Comparison of ENCODE assay signal across 12 mouse cellular contexts in genomic region chr3:121686408-121686911, GRCm38 (mm10). TPM values are rescaled to one million over a fixed set of nuclear protein-coding genes. Genes with fewer than 3 reads are reported as not detected.
DNase-seq lines count a peak whose midpoint lies in the region; ATAC-seq and TF ChIP-seq lines count a peak whose summit lies in the region.
"Had no signal": no experiment of that assay in that cellular context is flagged by ENCODE, and none has a peak within 500 bp of the region (broad histone marks: within the 10 kb centered on the region; RNA-seq: fewer than 3 reads in every experiment).

No protein-coding gene starts in this region.

- intact Hi-C loops in left cerebral cortex, postnatal 25 days (cut with DNase I) = loop anchor here (5.0 kb wide), 1 partner anchor 49 kb away; no protein-coding TSS in a partner anchor

- H3K4me3 ChIP-seq in forebrain, postnatal 0 days (ENCODE audit: low read depth, low read length) = no peak overlapping the region
- H3K4me3 ChIP-seq: heart, embryonic 15.5 days; neural tube, embryonic 12.5 days had no signal

- H3K9me3 ChIP-seq in forebrain, postnatal 0 days (ENCODE audit: low read length) = no peaks in the 10 kb centered on the region
- H3K9me3 ChIP-seq: heart, embryonic 15.5 days; neural tube, embryonic 12.5 days had no signal

- H3K4me1 ChIP-seq in forebrain, postnatal 0 days (ENCODE audit: insufficient read depth) = no peaks in the 10 kb centered on the region
- H3K4me1 ChIP-seq: neural tube, embryonic 12.5 days had no signal

- no peak for TF ChIP-seq CTCF in forebrain, postnatal 0 days (IDR thresholded peaks at IDR 0.05; ENCODE audit: low read depth)

- peak; percentile 20 for DNase-seq in layer of hippocampus, adult 11-12 months (ENCODE audit: low spot score)
- DNase-seq in layer of hippocampus, adult 9-10 months (ENCODE audit: low spot score) = no peak
- DNase-seq in NIH3T3 (ENCODE audit: low read depth) = peak; percentile 36
- DNase-seq in forebrain, postnatal 0 days = peak; percentile 63
- peak; percentile 14 to 40 for DNase-seq in left cerebral cortex, postnatal 25 days (ENCODE audit: low spot score in 2 of 2)
- DNase-seq in spleen, postnatal 10 days (ENCODE audit: low spot score in 2 of 2) = no peak
- DNase-seq in embryo, embryonic 9.5 days (ENCODE audit: extremely low spot score) = no peak
- DNase-seq: adrenal gland, postnatal 25 days; lung, postnatal 14 days had no signal

- H3K27ac ChIP-seq in forebrain, postnatal 0 days (ENCODE audit: low read depth, low read length) = no peak overlapping the region
- H3K27ac ChIP-seq: heart, embryonic 15.5 days; neural tube, embryonic 12.5 days had no signal

- 11% methylated on average over 4 of the region's 4 CpGs for WGBS in forebrain, postnatal 0 days

- no peaks in the 10 kb centered on the region for H3K27me3 ChIP-seq in forebrain, postnatal 0 days (ENCODE audit: insufficient read depth, low read length)
- H3K27me3 ChIP-seq: heart, embryonic 15.5 days; neural tube, embryonic 12.5 days had no signal

- H3K4me2 ChIP-seq in forebrain, postnatal 0 days (ENCODE audit: low read depth) = no peak overlapping the region
- H3K4me2 ChIP-seq: heart, embryonic 15.5 days; neural tube, embryonic 12.5 days had no signal

- ATAC-seq in forebrain, postnatal 0 days = peak; percentile 85

- no peaks in the 10 kb centered on the region for H3K36me3 ChIP-seq in forebrain, postnatal 0 days (ENCODE audit: insufficient read depth)
- H3K36me3 ChIP-seq: heart, embryonic 15.5 days; neural tube, embryonic 12.5 days had no signal

- H3K9ac ChIP-seq in forebrain, postnatal 0 days = no peak overlapping the region
- H3K9ac ChIP-seq: heart, embryonic 15.5 days; neural tube, embryonic 12.5 days had no signal

RNA-seq across cellular contexts. Expression of gene 4930432M17Rik, which starts 15.9 kb away (rescaled TPM):
- total RNA-seq in forebrain, postnatal 0 days (2014; rRNA removed) = not detected in 2 replicates
- polyA plus RNA-seq in forebrain, postnatal 0 days (2015; fragmentation: Nextera tagmentation; extraction: Ambion mirVana) = not detected in 2 replicates
- total RNA-seq in left cerebral cortex, postnatal 25 days (2021) = not detected
- total RNA-seq: adrenal gland, postnatal 25 days; left cerebral cortex, adult 8-10 months had no signal
- polyA plus RNA-seq: heart, embryonic 15.5 days; neural tube, embryonic 12.5 days had no signal

RNA-seq across cellular contexts. Expression of gene F3, which starts 36.9 kb away (rescaled TPM):
- total RNA-seq in forebrain, postnatal 0 days (2014; rRNA removed) = 9.7 and 11.5 TPM in 2 replicates
- 13.4 and 14.2 TPM in 2 replicates for polyA plus RNA-seq in forebrain, postnatal 0 days (2015; fragmentation: Nextera tagmentation; extraction: Ambion mirVana)
- 10 to 100 TPM; 42.7 to 45.5 TPM for total RNA-seq in left cerebral cortex, postnatal 25 days (2021)

Comparison
In these comparisons a context has a peak if more than half of its experiments do, and no peak if none do; other contexts are left out.
1. DNase-seq: peak in layer of hippocampus, adult 11-12 months (single experiment), NIH3T3 (single experiment), forebrain, postnatal 0 days (single experiment) and left cerebral cortex, postnatal 25 days (2 of 2); none in layer of hippocampus, adult 9-10 months (single experiment), spleen, postnatal 10 days (0 of 2) and embryo, embryonic 9.5 days (single experiment).